Mouse (Mus musculus) C2C12 (cell line): ENCODE data around the gene Eif2ak4.

Experiments
- CEBPB ChIP-seq: IDR thresholded peaks from one replicate; pipeline ENCODE4 v1.6.1; 2011; ENCODE audit warnings: low read depth, mild to moderate bottlenecking, control low read depth, moderate library complexity
- CTCF ChIP-seq: IDR thresholded peaks from one replicate; pipeline ENCODE4 v1.5.1; 2011; ENCODE audit not compliant: control insufficient read depth, insufficient read depth, insufficient read length
- MYOD1 ChIP-seq: IDR thresholded peaks from one replicate; pipeline ENCODE4 v1.6.1; 2011; ENCODE audit warnings: low read depth; ENCODE audit not compliant: control insufficient read depth, insufficient read length
- USF1 ChIP-seq: IDR thresholded peaks from one replicate; pipeline ENCODE4 v1.6.1; 2011; ENCODE audit warnings: low read depth, mild to moderate bottlenecking, control low read depth, moderate library complexity

GRCm38 (mm10) chr2:118484386-118484898, 96.0 kb downstream of the Eif2ak4 start:
- TF ChIP-seq MYOD1 (no peak), CTCF (no peak), USF1 (no peak), CEBPB (no peak)
